Mouse (Mus musculus): ENCODE measurements around the gene Syne4.

Gene Syne4

GRCm38 (mm10) chr7:30332622-30333259, 18.1 kb downstream of the Syne4 start:
- no peak for DNase-seq

GRCm38 (mm10) chr7:30333436-30333835, 18.8 kb downstream of the Syne4 start:
- peak; percentile 84 for DNase-seq

GRCm38 (mm10) chr7:30334563-30334962, 20.0 kb downstream of the Syne4 start:
- no peak for DNase-seq

GRCm38 (mm10) chr7:30335688-30336087, 21.1 kb downstream of the Syne4 start:
- no peak for DNase-seq

GRCm38 (mm10) chr7:30336384-30336783, 21.8 kb downstream of the Syne4 start:
- peak; percentile 82 for DNase-seq

GRCm38 (mm10) chr7:30339432-30340109, 25.0 kb downstream of the Syne4 start:
- DNase-seq: no peak

GRCm38 (mm10) chr7:30346635-30347379, 32.2 kb downstream of the Syne4 start:
- DNase-seq: peak; percentile 75

- DNase-seq: peak; percentile 76
Measured at GRCm38 (mm10) chr7:30347828-30348227, 33.2 kb downstream of the Syne4 start.

- peak; percentile 82 for DNase-seq
Measured at GRCm38 (mm10) chr7:30353279-30353822, 38.7 kb downstream of the Syne4 start.

- DNase-seq: no peak
Measured at GRCm38 (mm10) chr7:30354059-30354458, 39.5 kb downstream of the Syne4 start.

GRCm38 (mm10) chr7:30358378-30359186, 44.0 kb downstream of the Syne4 start:
- DNase-seq: peak; percentile 29

- peak; percentile 51 for DNase-seq
Measured at GRCm38 (mm10) chr7:30359276-30359865, 44.8 kb downstream of the Syne4 start.

GRCm38 (mm10) chr7:30360028-30360427, 45.4 kb downstream of the Syne4 start:
- DNase-seq: no peak

- peak; percentile 49 for DNase-seq
Measured at GRCm38 (mm10) chr7:30362652-30363343, 48.2 kb downstream of the Syne4 start, which contains the start of gene Lrfn3. TSS of gene Lrfn3 (minus strand) at chr7:30362772.

GRCm38 (mm10) chr7:30363344-30363738, 48.7 kb downstream of the Syne4 start:
- no peak for DNase-seq

GRCm38 (mm10) chr7:30367466-30367865, 52.9 kb downstream of the Syne4 start:
- no peak for DNase-seq

Data from kidney, adult 18-20 months (tissue).